Mouse (Mus musculus): ENCODE results near the gene Nhlh2. TPM values are rescaled to one million over a fixed set of nuclear protein-coding genes. Genes with fewer than 3 reads are reported as not detected.

Nhlh2 gene
- polyA plus RNA-seq, 1 experiment from 2014 or later: 0.08 TPM

DNA sequence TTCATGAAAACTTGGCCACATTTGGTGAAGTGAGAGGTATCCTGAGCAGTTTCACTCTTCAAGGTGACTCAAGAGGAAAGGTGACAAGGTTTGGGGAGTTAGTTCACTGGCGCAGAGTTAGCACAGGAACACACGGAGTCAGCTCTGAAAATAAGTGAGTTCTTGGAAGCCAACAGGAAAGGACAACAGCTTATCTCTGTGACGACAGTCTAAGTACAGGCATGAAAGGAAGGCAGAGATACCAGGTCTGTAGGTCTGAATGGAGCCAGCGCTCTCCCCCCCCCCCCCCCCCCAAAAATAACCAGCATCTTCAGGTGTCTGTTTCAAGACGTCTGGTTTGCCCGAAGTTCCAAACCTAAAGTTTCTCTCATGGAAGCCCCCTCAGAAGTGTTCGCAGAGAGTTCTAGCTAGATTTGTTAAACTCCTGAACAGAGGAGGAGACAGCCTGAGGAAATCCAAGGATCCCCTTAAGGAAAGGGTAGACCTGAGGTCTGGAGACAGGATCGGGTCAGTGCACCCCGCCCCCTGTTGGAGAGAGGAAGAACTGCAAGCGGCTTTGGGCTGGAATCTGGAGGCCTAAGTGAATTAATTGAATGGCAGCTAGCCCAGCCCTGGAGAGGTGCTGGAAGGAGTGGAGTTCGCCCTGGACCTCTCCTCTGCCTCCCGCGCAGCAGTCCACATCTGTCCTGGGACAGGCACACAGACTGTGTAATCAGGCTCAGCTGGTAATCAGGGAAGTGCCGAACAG, 52.2 kb downstream of the Nhlh2 start:
- Histone ChIP-seq H3K4me2 (ENCODE audit: low read length) (no peak overlapping the region), H3K9ac (ENCODE audit: low read length) (no peak overlapping the region), H3K27ac (ENCODE audit: low read depth) (no peak overlapping the region), H3K4me3 (ENCODE audit: low read depth, low read length) (no peak overlapping the region), H3K36me3 (ENCODE audit: control insufficient read depth, insufficient read depth, low read length) (no peaks in the 10 kb centered on the region), H3K9me3 (ENCODE audit: control insufficient read depth, low read length) (no peaks in the 10 kb centered on the region), H3K27me3 (replicated peaks; ENCODE audit: control insufficient read depth, insufficient read depth, low read length) (no peaks in the 10 kb centered on the region), H3K4me1 (replicated peaks; ENCODE audit: control insufficient read depth, insufficient read depth, low read length) (0 out of 2 replicates have a peak, but pooled peaks cover 3% of the 10 kb centered on the region)
- DNase-seq (ENCODE audit: low spot score) (peak; percentile 77), ATAC-seq (replicated peaks; ENCODE audit: low FRiP score, low TSS enrichment, low read depth) (no peak)
- 43% methylated on average over 14 of the region's 14 CpGs for WGBS

DNA sequence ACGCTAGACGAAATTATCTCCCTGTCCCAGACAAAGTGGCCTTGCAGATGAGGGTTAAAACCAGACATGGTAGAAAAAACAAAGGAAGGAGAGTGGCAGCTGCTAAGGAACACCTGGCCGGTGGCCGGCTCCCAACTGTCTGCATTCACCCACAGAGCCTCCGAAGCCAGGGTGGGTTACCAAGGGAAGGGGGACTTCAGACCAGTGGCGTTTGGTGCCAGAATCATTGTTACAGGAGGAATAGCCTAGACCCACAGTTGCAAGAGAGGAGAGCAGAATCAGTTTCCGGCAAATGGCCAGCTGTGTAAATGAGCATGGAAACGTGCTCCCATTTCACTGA, 52.8 kb downstream of the Nhlh2 start:
- H3K27ac ChIP-seq (ENCODE audit: low read depth): no peak overlapping the region
- ATAC-seq (replicated peaks; ENCODE audit: low FRiP score, low TSS enrichment, low read depth): no peak
- 38% methylated on average over 8 of the region's 8 CpGs for WGBS

DNA sequence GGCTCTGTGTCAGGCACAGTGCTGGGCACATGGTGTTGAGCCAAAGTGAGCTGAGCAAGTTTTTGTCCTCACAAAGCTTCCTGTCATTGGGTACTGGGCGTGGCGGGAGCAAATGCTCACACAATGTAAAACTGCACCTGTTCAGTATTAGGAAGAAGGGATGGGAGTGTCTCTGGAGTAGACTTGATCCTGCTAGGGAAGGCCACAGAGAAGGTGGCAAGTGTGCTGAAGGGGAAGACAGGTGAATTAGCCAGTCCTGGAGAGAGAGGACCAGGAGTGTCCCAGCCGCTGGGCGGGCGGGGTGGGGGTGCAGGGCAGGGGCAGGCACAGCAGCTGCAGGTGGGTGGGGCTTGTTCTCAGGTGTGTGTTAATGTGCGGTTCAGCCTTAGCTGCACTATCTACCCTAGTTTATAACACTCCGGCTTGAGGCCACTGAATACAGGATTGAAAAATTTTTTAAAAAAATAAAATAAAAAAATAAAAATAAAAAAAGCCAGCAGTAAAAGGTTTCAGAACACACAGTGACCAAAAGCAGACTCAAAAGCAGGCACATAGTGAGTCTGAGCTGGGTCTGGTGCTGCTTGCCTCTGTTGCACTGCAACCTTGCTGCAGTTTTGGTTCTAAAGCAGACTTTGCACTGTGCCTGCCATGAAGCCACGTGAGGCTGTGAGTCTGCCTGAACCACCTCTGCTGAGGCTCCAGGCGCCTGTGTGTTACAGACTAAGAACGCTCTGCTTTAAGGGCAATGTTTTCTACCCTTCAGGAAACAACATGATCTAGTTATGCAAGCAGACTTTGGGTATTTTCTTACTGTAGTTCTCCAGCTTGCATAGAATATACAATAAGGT, 53.6 kb downstream of the Nhlh2 start:
- Histone ChIP-seq H3K4me3 (ENCODE audit: low read depth, low read length) (no peak overlapping the region), H3K9me3 (ENCODE audit: control insufficient read depth, low read length) (no peaks in the 10 kb centered on the region), H3K27me3 (replicated peaks; ENCODE audit: control insufficient read depth, insufficient read depth, low read length) (no peaks in the 10 kb centered on the region), H3K9ac (ENCODE audit: low read length) (no peak overlapping the region), H3K4me2 (ENCODE audit: low read length) (no peak overlapping the region), H3K27ac (ENCODE audit: low read depth) (no peak overlapping the region), H3K4me1 (replicated peaks; ENCODE audit: control insufficient read depth, insufficient read depth, low read length) (0 out of 2 replicates have a peak, but pooled peaks cover 3% of the 10 kb centered on the region), H3K36me3 (ENCODE audit: control insufficient read depth, insufficient read depth, low read length) (no peaks in the 10 kb centered on the region)
- no peak for DNase-seq (ENCODE audit: low spot score)
- peak; percentile 88 for ATAC-seq (replicated peaks; ENCODE audit: low FRiP score, low TSS enrichment, low read depth)
- 64% methylated on average over 10 of the region's 10 CpGs for WGBS

More for the DNA sequence above, 52.8 kb downstream of the Nhlh2 start:
- DNase-seq (ENCODE audit: low spot score): no peak
- Histone ChIP-seq H3K9me3 (ENCODE audit: control insufficient read depth, low read length) (no peaks in the 10 kb centered on the region), H3K4me1 (replicated peaks; ENCODE audit: control insufficient read depth, insufficient read depth, low read length) (0 out of 2 replicates have a peak, but pooled peaks cover 3% of the 10 kb centered on the region), H3K27me3 (replicated peaks; ENCODE audit: control insufficient read depth, insufficient read depth, low read length) (no peaks in the 10 kb centered on the region), H3K36me3 (ENCODE audit: control insufficient read depth, insufficient read depth, low read length) (no peaks in the 10 kb centered on the region), H3K4me2 (ENCODE audit: low read length) (no peak overlapping the region), H3K9ac (ENCODE audit: low read length) (no peak overlapping the region), H3K4me3 (ENCODE audit: low read depth, low read length) (no peak overlapping the region)

DNA sequence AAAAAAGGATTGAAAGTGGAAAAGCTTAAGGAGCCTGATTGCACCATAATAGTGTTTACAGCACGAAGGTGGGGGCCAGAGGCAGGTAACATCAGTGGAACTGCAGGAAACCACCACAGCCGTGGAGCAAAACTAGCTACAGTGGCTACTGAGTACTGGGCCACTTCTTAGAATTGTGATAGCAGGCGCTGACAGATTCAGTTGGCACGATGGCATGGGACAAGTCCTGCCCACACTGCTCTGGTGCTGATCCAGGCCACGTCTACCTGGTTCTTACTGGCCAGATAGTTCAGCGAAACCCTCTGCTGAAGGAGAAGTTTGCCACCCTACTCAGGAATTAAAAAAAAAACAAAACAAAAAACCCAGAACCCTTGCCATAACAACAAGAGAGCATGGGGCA, 54.7 kb downstream of the Nhlh2 start:
- H3K4me1 ChIP-seq (replicated peaks; ENCODE audit: control insufficient read depth, insufficient read depth, low read length): 0 out of 2 replicates have a peak, but pooled peaks cover 3% of the 10 kb centered on the region
- 84% methylated on average over 6 of the region's 6 CpGs for WGBS
- H3K27me3 ChIP-seq (replicated peaks; ENCODE audit: control insufficient read depth, insufficient read depth, low read length): no peaks in the 10 kb centered on the region
- H3K9me3 ChIP-seq (ENCODE audit: control insufficient read depth, low read length): no peaks in the 10 kb centered on the region
- ATAC-seq (replicated peaks; ENCODE audit: low FRiP score, low TSS enrichment, low read depth) (no peak), DNase-seq (ENCODE audit: low spot score) (no peak)
- H3K9ac ChIP-seq (ENCODE audit: low read length): no peak overlapping the region
- no peak overlapping the region for H3K4me3 ChIP-seq (ENCODE audit: low read depth, low read length)
- H3K36me3 ChIP-seq (ENCODE audit: control insufficient read depth, insufficient read depth, low read length): no peaks in the 10 kb centered on the region
- no peak overlapping the region for H3K27ac ChIP-seq (ENCODE audit: low read depth)
- no peak overlapping the region for H3K4me2 ChIP-seq (ENCODE audit: low read length)

Other genes starting within 250 kb of the Nhlh2 start
- 3.2 TPM in 2 replicates for gene Mab21l3, start 161.1 kb upstream of the Nhlh2 start, polyA plus RNA-seq (2014; fragmentation: Nextera tagmentation; extraction: Ambion mirVana)
- 6.0 and 6.8 TPM in 2 replicates for gene Slc22a15, start 85.6 kb upstream of the Nhlh2 start, polyA plus RNA-seq (2014; fragmentation: Nextera tagmentation; extraction: Ambion mirVana)
- gene Casq2, start 76.3 kb downstream of the Nhlh2 start, polyA plus RNA-seq (2014; fragmentation: Nextera tagmentation; extraction: Ambion mirVana): 0.42 and 0.66 TPM in 2 replicates
- gene Vangl1, start 194.6 kb downstream of the Nhlh2 start, polyA plus RNA-seq (2014; fragmentation: Nextera tagmentation; extraction: Ambion mirVana): 21.0 and 23.7 TPM in 2 replicates